Mouse (Mus musculus) midbrain, postnatal 0 days (tissue): Measurements from ENCODE around the gene Tmod1. TPM values are rescaled to one million over a fixed set of nuclear protein-coding genes. Genes with fewer than 3 reads are reported as not detected.

Experiments
- ATAC-seq: fragments of 200-750 bp; cut with Nextera tagmentation; 2 replicates; pipeline ENCODE4 v1.8.0; 2017; ENCODE audit warnings: moderate number of reproducible peaks, mild to moderate bottlenecking, moderate TSS enrichment, moderate library complexity; ENCODE audit not compliant: low FRiP score
- DNase-seq: peaks from one replicate; pipeline ENCODE4 v3.0.0-alpha.2; 2015; ENCODE audit warnings: low spot score
- H3K27ac ChIP-seq: fragments of 300-500 bp; sonication (generic); 2 replicates; pipeline ENCODE4 v1.5.1; 2014; ENCODE audit warnings: low read depth, mild to moderate bottlenecking, low read length, mixed read lengths
- H3K27me3 ChIP-seq: fragments of 300-500 bp; sonication (generic); 2 replicates; pipeline ENCODE4 v1.6.1; 2014; ENCODE audit warnings: low read length, control low read depth, mixed read lengths; ENCODE audit not compliant: insufficient read depth
- H3K36me3 ChIP-seq: fragments of 300-500 bp; sonication (generic); 2 replicates; pipeline ENCODE4 v1.6.1; 2014; ENCODE audit warnings: low read length, control low read depth, mixed read lengths; ENCODE audit not compliant: insufficient read depth
- H3K4me1 ChIP-seq: fragments of 300-500 bp; sonication (generic); 2 replicates; pipeline ENCODE4 v1.6.1; 2014; ENCODE audit warnings: mild to moderate bottlenecking, control low read depth, antibody characterized with exemption, low read length, mixed read lengths; ENCODE audit not compliant: insufficient read depth
- H3K4me2 ChIP-seq: fragments of 300-500 bp; sonication (generic); 2 replicates; pipeline ENCODE4 v1.6.1; 2014; ENCODE audit warnings: low read depth, mild to moderate bottlenecking, low read length, mixed read lengths; ENCODE audit not compliant: poor library complexity, severe bottlenecking
- H3K4me3 ChIP-seq: fragments of 300-500 bp; sonication (generic); 2 replicates; pipeline ENCODE4 v1.5.1; 2014; ENCODE audit warnings: low read depth, mild to moderate bottlenecking, low read length, moderate library complexity
- H3K9ac ChIP-seq: fragments of 300-500 bp; sonication (generic); replicated peaks from 2 replicates; pipeline ENCODE4 v1.6.1; 2014; ENCODE audit warnings: mild to moderate bottlenecking, low read length, moderate library complexity, mixed read lengths; ENCODE audit not compliant: poor library complexity, severe bottlenecking
- H3K9me3 ChIP-seq: fragments of 300-500 bp; sonication (generic); 2 replicates; pipeline ENCODE4 v1.6.1; 2016; ENCODE audit warnings: low read length, control low read depth
- CTCF ChIP-seq: IDR thresholded peaks from 2 replicates; pipeline ENCODE4 v1.5.1; 2016; ENCODE audit warnings: antibody characterized with exemption, mild to moderate bottlenecking
- WGBS: fragments of 180-500 bp; shearing (Covaris S2); extraction: QIAGEN DNeasy Blood & Tissue Kit; methylation state at CpG from one replicate; pipeline ENCODE4 v1.1.7; 2014; 5-methylcytosine and 5-hydroxymethylcytosine counted together
- polyA plus RNA-seq: library from polyadenylated mRNA; unstranded; fragments of >200 nt; fragmentation: Nextera tagmentation; extraction: Ambion mirVana; gene quantifications from 2 replicates; pipeline ENCODE4 v1.2.1, GENCODE M21; 2015
- total RNA-seq: library from RNA; depleted of rRNA; stranded (reverse); fragments of >200 nt; gene quantifications from 2 replicates; pipeline ENCODE4 v1.2.3, GENCODE M21; 2014

Tmod1 gene
- total and polyA plus RNA-seq, 2 experiments from 2014 or later = 0.55 to 0.75 TPM

DNA sequence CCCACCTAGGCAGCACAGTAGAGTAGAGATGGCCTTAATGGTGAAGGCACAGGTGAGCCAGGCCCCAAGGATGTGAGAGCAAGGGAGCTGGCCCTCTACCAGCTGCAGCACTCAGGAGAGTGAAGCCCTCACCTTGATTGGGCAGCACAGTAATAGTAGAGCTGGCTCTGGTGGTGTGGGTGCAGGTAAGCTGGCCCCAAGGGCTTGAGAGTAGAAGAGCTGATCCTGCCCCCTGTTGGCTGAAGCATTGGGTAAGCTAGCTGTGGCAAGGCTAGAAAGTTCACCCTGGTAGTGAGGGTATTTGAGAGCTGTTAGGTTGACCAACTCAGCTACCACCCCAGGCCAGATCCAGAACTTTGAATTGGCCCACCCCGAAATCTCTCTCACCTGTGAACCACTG is 23.1 kb upstream of the Tmod1 start:
- H3K9me3 ChIP-seq = no peaks in the 10 kb centered on the region
- WGBS = 88% methylated on average over 1 of the region's 1 CpGs
- ATAC-seq (no peak), DNase-seq (no peak)
- no peak overlapping the region for H3K9ac ChIP-seq
- peaks cover 30% of the 10 kb centered on the region for H3K36me3 ChIP-seq
- H3K4me3 ChIP-seq = no peak overlapping the region
- H3K4me2 ChIP-seq = no peak overlapping the region
- H3K4me1 ChIP-seq = no peaks in the 10 kb centered on the region
- TF ChIP-seq CTCF = no peak
- no peak overlapping the region for H3K27ac ChIP-seq
- H3K27me3 ChIP-seq = no peaks in the 10 kb centered on the region

DNA sequence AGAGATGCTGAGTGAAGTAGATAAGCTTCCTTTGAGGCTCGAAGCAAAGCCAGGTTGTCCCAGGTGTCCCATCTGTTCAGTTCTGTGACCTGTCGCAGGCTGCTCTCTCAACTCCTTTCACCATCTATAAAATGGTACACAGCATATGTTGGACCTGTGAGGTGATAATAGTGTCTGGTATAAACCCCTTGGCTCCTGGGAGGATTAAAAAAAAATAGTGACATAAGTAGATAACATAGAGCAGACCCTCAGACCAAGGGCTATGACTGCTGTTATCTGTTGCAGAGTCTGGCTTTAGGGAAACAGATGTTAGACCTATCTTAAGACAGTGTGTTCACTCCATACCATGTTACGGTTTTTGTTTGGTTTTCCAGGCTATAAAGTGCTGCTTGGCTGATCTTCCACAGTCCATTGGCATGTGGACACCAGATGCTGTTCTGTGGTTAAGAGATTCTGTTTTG is 15.7 kb upstream of the Tmod1 start:
- no peaks in the 10 kb centered on the region for H3K27me3 ChIP-seq
- no peak overlapping the region for H3K27ac ChIP-seq
- H3K9ac ChIP-seq = no peak overlapping the region
- no peak for TF ChIP-seq CTCF
- DNase-seq = no peak
- H3K4me3 ChIP-seq = no peak overlapping the region
- no peak for ATAC-seq
- peaks cover 23% of the 10 kb centered on the region for H3K36me3 ChIP-seq
- 90% methylated on average over 3 of the region's 3 CpGs for WGBS
- no peaks in the 10 kb centered on the region for H3K9me3 ChIP-seq
- H3K4me1 ChIP-seq = no peaks in the 10 kb centered on the region
- no peak overlapping the region for H3K4me2 ChIP-seq

DNA sequence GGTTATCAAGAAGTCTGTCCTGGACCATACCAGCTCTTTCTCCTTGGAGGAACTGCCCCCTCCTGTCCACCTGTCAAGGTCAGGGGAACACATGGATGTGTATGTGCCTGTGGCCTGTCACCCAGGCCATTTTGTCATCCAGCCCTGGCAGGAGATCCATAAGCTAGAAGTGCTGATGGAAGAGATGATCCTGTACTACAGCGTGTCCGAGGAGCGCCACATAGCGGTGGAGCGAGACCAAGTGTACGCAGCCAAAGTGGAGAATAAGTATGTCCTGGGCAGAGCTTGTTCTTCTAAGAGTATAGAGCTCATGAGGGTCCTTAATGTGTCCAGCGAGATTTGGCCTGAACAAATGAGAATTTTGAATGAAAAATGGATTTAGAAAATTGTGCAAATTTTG is 12.8 kb upstream of the Tmod1 start:
- no peak overlapping the region for H3K4me3 ChIP-seq
- WGBS = 51% methylated on average over 7 of the region's 7 CpGs

GRCm38 (mm10) chr4:46028224-46028623 is 10.5 kb upstream of the Tmod1 start:
- Histone ChIP-seq H3K27me3 (no peaks in the 10 kb centered on the region), H3K36me3 (peaks cover 15% of the 10 kb centered on the region; the same call in 1 of the 2 replicates), H3K9me3 (no peaks in the 10 kb centered on the region), H3K4me1 (no peaks in the 10 kb centered on the region), H3K4me3 (no peak overlapping the region), H3K27ac (no peak overlapping the region), H3K9ac (no peak overlapping the region), H3K4me2 (no peak overlapping the region)
- ATAC-seq (no peak), DNase-seq (no peak)
- WGBS = 56% methylated on average over 6 of the region's 6 CpGs
- TF ChIP-seq CTCF = no peak

More for the DNA sequence above, 12.8 kb upstream of the Tmod1 start:
- Histone ChIP-seq H3K9me3 (no peaks in the 10 kb centered on the region), H3K9ac (no peak overlapping the region), H3K36me3 (peaks cover 15% of the 10 kb centered on the region; the same call in 1 of the 2 replicates), H3K27ac (no peak overlapping the region), H3K4me2 (no peak overlapping the region), H3K27me3 (no peaks in the 10 kb centered on the region), H3K4me1 (no peaks in the 10 kb centered on the region)
- ATAC-seq (no peak), DNase-seq (peak; percentile 27)
- TF ChIP-seq CTCF = peak; percentile 69

DNA sequence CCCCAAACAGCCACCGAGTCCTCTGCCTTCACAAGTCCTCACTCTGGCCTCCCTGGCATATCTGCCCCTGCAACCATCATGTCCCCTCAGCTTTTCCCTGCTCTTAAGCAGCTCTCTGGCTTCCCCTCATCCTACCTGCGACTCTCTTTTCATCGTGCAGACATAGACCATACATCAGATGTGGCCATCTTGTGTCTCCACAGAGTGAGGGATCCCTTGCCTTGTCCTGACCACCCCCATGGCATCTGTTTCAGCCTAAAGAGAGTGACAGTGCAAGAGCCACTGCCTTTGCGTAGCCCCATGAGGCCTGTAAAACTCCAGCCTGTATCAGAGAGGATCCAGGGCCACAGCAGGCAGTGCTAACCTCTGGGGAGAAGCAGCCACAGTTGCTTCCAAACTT is 10.0 kb upstream of the Tmod1 start:
- Histone ChIP-seq H3K36me3 (peaks cover 15% of the 10 kb centered on the region; the same call in 1 of the 2 replicates), H3K4me2 (no peak overlapping the region), H3K9ac (no peak overlapping the region), H3K4me3 (no peak overlapping the region), H3K4me1 (no peaks in the 10 kb centered on the region), H3K27ac (no peak overlapping the region), H3K27me3 (no peaks in the 10 kb centered on the region), H3K9me3 (no peaks in the 10 kb centered on the region)
- TF ChIP-seq CTCF = no peak
- 78% methylated on average over 4 of the region's 4 CpGs for WGBS
- DNase-seq (no peak), ATAC-seq (no peak)

GRCm38 (mm10) chr4:46029552-46029951 is 9.2 kb upstream of the Tmod1 start:
- H3K4me2 ChIP-seq = no peak overlapping the region
- WGBS = 42% methylated on average over 9 of the region's 9 CpGs
- DNase-seq (peak; percentile 48), ATAC-seq (no peak)
- no peaks in the 10 kb centered on the region for H3K27me3 ChIP-seq
- TF ChIP-seq CTCF = peak; percentile 60
- H3K9me3 ChIP-seq = no peaks in the 10 kb centered on the region
- H3K4me3 ChIP-seq = no peak overlapping the region
- no peaks in the 10 kb centered on the region for H3K4me1 ChIP-seq
- peaks cover 15% of the 10 kb centered on the region; the same call in 1 of the 2 replicates for H3K36me3 ChIP-seq
- H3K9ac ChIP-seq = no peak overlapping the region
- H3K27ac ChIP-seq = no peak overlapping the region
